Mouse (Mus musculus) brain, embryonic 14.5 days (tissue): ENCODE measurements around the gene Frg2f1. TPM values are rescaled to one million over a fixed set of nuclear protein-coding genes. Genes with fewer than 3 reads are reported as not detected.

Source experiments
- DNase-seq: peaks from one replicate; pipeline ENCODE4 v3.0.0-alpha.2; 2011; ENCODE audit warnings: low read depth
- CTCF ChIP-seq: fragments of 200-500 bp; IDR thresholded peaks from 2 replicates; pipeline ENCODE4 v1.5.1; 2012; ENCODE audit warnings: inconsistent platforms, mild to moderate bottlenecking, moderate library complexity, borderline replicate concordance; ENCODE audit not compliant: insufficient read depth, insufficient read length; ENCODE audit errors: extremely low read depth
- POLR2A ChIP-seq: fragments of 200-500 bp; IDR thresholded peaks from 2 replicates; pipeline ENCODE4 v1.6.1; 2012; ENCODE audit warnings: mild to moderate bottlenecking, inconsistent platforms, borderline replicate concordance; ENCODE audit not compliant: poor library complexity, insufficient read depth, insufficient read length, severe bottlenecking; ENCODE audit errors: extremely low read depth
- polyA plus RNA-seq: library from polyadenylated mRNA; depleted of rRNA; stranded (reverse); fragments of >200 nt; gene quantifications from 2 replicates; pipeline ENCODE4 v1.2.3, GENCODE M21; 2012; rRNA removed

Frg2f1 gene
- polyA plus RNA-seq: 9.4 and 10.0 TPM in 2 replicates

GRCm38 (mm10) chr4:119539031-119539824 lies at the start of gene Frg2f1:
Gene Frg2f1 (minus strand): TSS chr4:119539529.
- no peak for TF ChIP-seq CTCF
- peak; percentile 68 for TF ChIP-seq POLR2A
- peak; percentile 99 for DNase-seq

- TF ChIP-seq POLR2A (no peak), CTCF (no peak)
- no peak for DNase-seq
Measured at GRCm38 (mm10) chr4:119588037-119588436, 48.7 kb upstream of the Frg2f1 start.

GRCm38 (mm10) chr4:119575459-119575858 lies 36.1 kb upstream of the Frg2f1 start:
- no peak for DNase-seq
- TF ChIP-seq CTCF (no peak), POLR2A (no peak)

GRCm38 (mm10) chr4:119574504-119574903 lies 35.2 kb upstream of the Frg2f1 start:
- DNase-seq: no peak
- TF ChIP-seq POLR2A (no peak), CTCF (no peak)

- DNase-seq: no peak
- TF ChIP-seq POLR2A: no peak
- TF ChIP-seq CTCF: no peak
Measured at GRCm38 (mm10) chr4:119572682-119573081, 33.4 kb upstream of the Frg2f1 start.

- TF ChIP-seq POLR2A: no peak
- no peak for TF ChIP-seq CTCF
- peak; percentile 49 for DNase-seq
Measured at GRCm38 (mm10) chr4:119566322-119566835, 27.1 kb upstream of the Frg2f1 start.

GRCm38 (mm10) chr4:119563136-119563535 lies 23.8 kb upstream of the Frg2f1 start:
- DNase-seq: no peak
- TF ChIP-seq POLR2A: no peak
- no peak for TF ChIP-seq CTCF

GRCm38 (mm10) chr4:119555466-119555865 lies 16.1 kb upstream of the Frg2f1 start:
- TF ChIP-seq POLR2A: no peak
- no peak for TF ChIP-seq CTCF
- peak; percentile 9 for DNase-seq

GRCm38 (mm10) chr4:119550864-119551263 lies 11.5 kb upstream of the Frg2f1 start:
- TF ChIP-seq POLR2A (no peak), CTCF (no peak)
- DNase-seq: no peak

- TF ChIP-seq CTCF (no peak), POLR2A (no peak)
- no peak for DNase-seq
Measured at GRCm38 (mm10) chr4:119540533-119540890, 1.2 kb upstream of the Frg2f1 start.

GRCm38 (mm10) chr4:119539836-119540532 lies 655 bp upstream of the Frg2f1 start:
- DNase-seq: peak; percentile 71
- no peak for TF ChIP-seq CTCF
- 0 out of 2 replicates have a peak, but pooled peaks have one; percentile 17 for TF ChIP-seq POLR2A
